Comparison of ENCODE assay signal across 24 mouse cellular contexts in the genomic region with DNA sequence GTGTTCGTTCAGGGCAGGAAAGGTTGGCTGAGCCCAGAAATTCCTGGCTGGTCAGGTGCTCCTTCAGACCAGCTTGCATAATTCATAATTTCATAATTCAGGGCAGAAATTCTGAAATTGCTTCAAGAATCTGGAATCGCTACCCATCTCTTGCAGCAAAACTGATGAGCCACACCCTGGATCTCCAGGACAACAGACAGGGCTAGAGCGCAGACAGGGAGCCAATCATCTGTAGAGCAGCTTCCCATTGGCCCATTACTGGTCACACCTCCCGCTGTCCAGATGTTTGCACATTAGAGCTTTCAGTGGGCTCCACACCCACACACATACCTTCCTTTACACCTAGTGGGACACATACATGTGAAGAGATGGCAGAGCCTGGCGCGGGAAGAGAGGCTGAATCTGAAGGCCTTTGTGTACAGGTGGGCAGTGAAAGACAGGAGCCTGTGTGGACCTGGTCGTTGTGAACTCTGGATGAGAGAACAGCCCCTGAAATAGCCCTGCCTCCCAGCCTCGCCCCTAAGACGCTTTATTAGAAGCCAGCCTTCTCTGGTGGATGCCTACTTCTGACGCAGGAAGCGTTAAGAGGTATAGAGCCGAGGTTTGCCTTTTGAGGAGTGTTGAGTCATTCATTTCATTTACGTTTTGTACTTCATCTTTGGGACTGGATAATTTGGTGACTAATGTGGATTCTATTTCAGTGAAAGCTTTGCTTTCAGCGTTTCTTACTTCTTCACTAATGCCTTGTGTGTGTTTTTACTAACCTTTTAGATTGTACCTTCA. TPM values are rescaled to one million over a fixed set of nuclear protein-coding genes. Genes with fewer than 3 reads are reported as not detected.
A peak's percentile ranks its signal among the peaks of the same experiment; 100 is the strongest.
DNase-seq lines count a peak whose midpoint lies in the region; ATAC-seq and TF ChIP-seq lines count a peak whose summit lies in the region.
"Had no signal": no experiment of that assay in that cellular context is flagged by ENCODE, and none has a peak within 500 bp of the region (broad histone marks: within the 10 kb centered on the region; RNA-seq: fewer than 3 reads in every experiment).

No protein-coding gene starts in this region.

- no peak overlapping the region for H3K4me3 ChIP-seq in forebrain, embryonic 11.5 days (ENCODE audit: low read depth, low read length)
- no peak overlapping the region for H3K4me3 ChIP-seq in forebrain, embryonic 14.5 days (ENCODE audit: low read depth, low read length)
- no peak overlapping the region for H3K4me3 ChIP-seq in stomach, postnatal 0 days (ENCODE audit: low read depth, low read length)
- H3K4me3 ChIP-seq: embryonic facial prominence, embryonic 12.5 days; forebrain, embryonic 12.5 days; gastrocnemius, adult 2 months; heart, embryonic 10.5 days; hindbrain, embryonic 12.5 days had no signal

- ATAC-seq in forebrain, embryonic 11.5 days (replicated peaks; ENCODE audit: low FRiP score) = 0 out of 2 replicates have a peak, but pooled peaks have one; percentile 27
- no peak for ATAC-seq in forebrain, embryonic 14.5 days
- peak; percentile 54; the same call in 1 of the 2 replicates for ATAC-seq in stomach, postnatal 0 days (ENCODE audit: low FRiP score, low TSS enrichment)
- ATAC-seq: forebrain, postnatal 0 days; hindbrain, embryonic 16.5 days; inflammation-experienced regulatory T-cells, adult 6 months had no signal

- H3K9ac ChIP-seq in forebrain, embryonic 11.5 days (ENCODE audit: low read length) = no peak overlapping the region
- H3K9ac ChIP-seq in forebrain, embryonic 14.5 days (ENCODE audit: low read length) = no peak overlapping the region
- H3K9ac ChIP-seq in stomach, postnatal 0 days (ENCODE audit: low read length) = no peak overlapping the region
- H3K9ac ChIP-seq: embryonic facial prominence, embryonic 12.5 days; forebrain, embryonic 12.5 days; forebrain, postnatal 0 days; hindbrain, embryonic 12.5 days had no signal

- no peak for TF ChIP-seq EP300 in stomach, postnatal 0 days (optimal IDR thresholded peaks at IDR 0.05)

- WGBS in forebrain, embryonic 11.5 days = 83% methylated on average over 14 of the region's 14 CpGs
- WGBS in forebrain, embryonic 14.5 days = 78% methylated on average over 14 of the region's 14 CpGs
- WGBS in stomach, postnatal 0 days = 73% methylated on average over 14 of the region's 14 CpGs

- TF ChIP-seq CTCF in stomach, postnatal 0 days (IDR thresholded peaks at IDR 0.05; ENCODE audit: low read depth) = no peak

- no peaks in the 10 kb centered on the region for H3K27me3 ChIP-seq in forebrain, embryonic 11.5 days (ENCODE audit: control insufficient read depth, insufficient read depth, low read length)
- no peaks in the 10 kb centered on the region for H3K27me3 ChIP-seq in forebrain, embryonic 14.5 days (replicated peaks; ENCODE audit: control insufficient read depth, insufficient read depth, low read length)
- no peaks in the 10 kb centered on the region for H3K27me3 ChIP-seq in stomach, postnatal 0 days (ENCODE audit: control insufficient read depth, insufficient read depth, low read length)
- H3K27me3 ChIP-seq: embryonic facial prominence, embryonic 12.5 days; forebrain, embryonic 12.5 days; hindbrain, embryonic 12.5 days had no signal

- H3K36me3 ChIP-seq in forebrain, embryonic 11.5 days (ENCODE audit: control insufficient read depth, insufficient read depth, low read length) = no peaks in the 10 kb centered on the region
- no peaks in the 10 kb centered on the region for H3K36me3 ChIP-seq in forebrain, embryonic 14.5 days (ENCODE audit: control insufficient read depth, insufficient read depth, low read length)
- H3K36me3 ChIP-seq in stomach, postnatal 0 days (ENCODE audit: control insufficient read depth, insufficient read depth, low read length) = no peaks in the 10 kb centered on the region
- H3K36me3 ChIP-seq: embryonic facial prominence, embryonic 12.5 days; forebrain, embryonic 12.5 days; hindbrain, embryonic 12.5 days had no signal

- no peak overlapping the region for H3K4me2 ChIP-seq in forebrain, embryonic 11.5 days (ENCODE audit: low read depth, low read length, severe bottlenecking)
- H3K4me2 ChIP-seq in forebrain, embryonic 14.5 days (ENCODE audit: low read length) = no peak overlapping the region
- H3K4me2 ChIP-seq in stomach, postnatal 0 days (replicated peaks; ENCODE audit: low read depth) = no peak overlapping the region
- H3K4me2 ChIP-seq: embryonic facial prominence, embryonic 12.5 days; forebrain, embryonic 12.5 days; hindbrain, embryonic 12.5 days had no signal

- H3K9me3 ChIP-seq in forebrain, embryonic 11.5 days (ENCODE audit: control insufficient read depth, low read length) = no peaks in the 10 kb centered on the region
- no peaks in the 10 kb centered on the region for H3K9me3 ChIP-seq in forebrain, embryonic 14.5 days (replicated peaks; ENCODE audit: control insufficient read depth, low read length)
- H3K9me3 ChIP-seq in stomach, postnatal 0 days (ENCODE audit: control insufficient read depth, low read length) = no peaks in the 10 kb centered on the region
- H3K9me3 ChIP-seq: forebrain, embryonic 12.5 days; heart, embryonic 10.5 days; hindbrain, embryonic 12.5 days had no signal

- DNase-seq in forebrain, embryonic 11.5 days (ENCODE audit: low spot score) = no peak
- DNase-seq in forebrain, embryonic 14.5 days (ENCODE audit: low spot score) = no peak
- peak; percentile 35 for DNase-seq in lung, postnatal 36 days
- no peak for DNase-seq in lung, postnatal 14 days
- peak; percentile 47 for DNase-seq in R1 (ENCODE audit: low read depth, low spot score)
- DNase-seq in stomach, postnatal 0 days (ENCODE audit: low spot score) = no peak
- no peak for DNase-seq in urinary bladder, adult 2 months (ENCODE audit: low spot score)
- no peak for DNase-seq in cerebellum, adult 9-10 months
- DNase-seq: adrenal gland, adult 8-10 months; adrenal gland, postnatal 36 days; cerebellum, adult 11 months; cerebellum, adult 8-10 months; cerebellum, postnatal 25 days; forebrain, postnatal 0 days; gastrocnemius, adult 2 months; gastrocnemius, postnatal 25 days; heart, postnatal 10 days; heart, postnatal 4 days had no signal

- no peaks in the 10 kb centered on the region for H3K4me1 ChIP-seq in forebrain, embryonic 11.5 days (replicated peaks; ENCODE audit: control insufficient read depth, insufficient read depth, low read length)
- no peaks in the 10 kb centered on the region for H3K4me1 ChIP-seq in forebrain, embryonic 14.5 days (ENCODE audit: control insufficient read depth, insufficient read depth, low read length)
- H3K4me1 ChIP-seq in stomach, postnatal 0 days (replicated peaks; ENCODE audit: control insufficient read depth, insufficient read depth) = no peaks in the 10 kb centered on the region
- H3K4me1 ChIP-seq: embryonic facial prominence, embryonic 12.5 days; forebrain, embryonic 12.5 days; heart, embryonic 10.5 days; hindbrain, embryonic 12.5 days had no signal

- H3K27ac ChIP-seq in forebrain, embryonic 11.5 days (ENCODE audit: low read depth, low read length) = no peak overlapping the region
- H3K27ac ChIP-seq in forebrain, embryonic 14.5 days (ENCODE audit: low read depth, low read length) = no peak overlapping the region
- H3K27ac ChIP-seq in stomach, postnatal 0 days (replicated peaks) = no peak overlapping the region
- H3K27ac ChIP-seq: embryonic facial prominence, embryonic 12.5 days; forebrain, embryonic 12.5 days; gastrocnemius, adult 2 months; heart, embryonic 10.5 days; hindbrain, embryonic 12.5 days had no signal

RNA-seq across cellular contexts. Expression of a gene that starts 9.4 kb away (rescaled TPM):
- polyA plus RNA-seq in forebrain, embryonic 11.5 days (2014; fragmentation: Nextera tagmentation; extraction: Ambion mirVana) = 35.7 and 42.3 TPM in 2 replicates
- 25.5 TPM in 2 replicates for polyA plus RNA-seq in forebrain, embryonic 14.5 days (2014; fragmentation: Nextera tagmentation; extraction: Ambion mirVana)
- 83.6 and 91.4 TPM in 2 replicates for polyA plus RNA-seq in stomach, postnatal 0 days (2015; fragmentation: Nextera tagmentation; extraction: Ambion mirVana)
- 108 and 175 TPM in 2 replicates for polyA plus RNA-seq in urinary bladder, adult 2 months (2012; rRNA removed)

Comparison
In these comparisons a context has a peak if more than half of its experiments do, and no peak if none do; other contexts are left out.
1. DNase-seq: peak in lung, postnatal 36 days (single experiment) and R1 (single experiment); none in forebrain, embryonic 11.5 days (single experiment), forebrain, embryonic 14.5 days (single experiment), lung, postnatal 14 days (single experiment), stomach, postnatal 0 days (single experiment), urinary bladder, adult 2 months (single experiment) and cerebellum, adult 9-10 months (single experiment).